Mouse (Mus musculus): ENCODE measurements around the gene Ppfia4.

- TF ChIP-seq CTCF (IDR thresholded peaks at IDR 0.05; ENCODE audit: extremely low read depth, insufficient read length, insufficient replicate concordance, low read depth, low read length) (no peak), POLR2A (IDR thresholded peaks at IDR 0.05; ENCODE audit: low read depth, low read length) (no peak)
These were observed 22.4 kb downstream of the Ppfia4 start for GRCm38 (mm10) chr1:134310291-134310690.

All from small intestine, adult 2 months (tissue).